Mouse (Mus musculus) limb, embryonic 15.5 days (tissue): ENCODE results near the gene Tspan1. TPM values are rescaled to one million over a fixed set of nuclear protein-coding genes. Genes with fewer than 3 reads are reported as not detected.

ENCODE experiments used
- ATAC-seq: fragments of 200-750 bp; cut with Nextera tagmentation; 2 replicates; pipeline ENCODE4 v1.8.0; 2017; ENCODE audit warnings: low read depth, moderate TSS enrichment; ENCODE audit not compliant: insufficient number of reproducible peaks, low FRiP score, low TSS enrichment
- H3K27ac ChIP-seq: fragments of 300-500 bp; sonication (generic); 2 replicates; pipeline ENCODE4 v1.5.1; 2015; ENCODE audit warnings: moderate library complexity, mild to moderate bottlenecking, inconsistent platforms
- H3K27me3 ChIP-seq: fragments of 300-500 bp; sonication (generic); 2 replicates; pipeline ENCODE4 v1.6.1; 2015; ENCODE audit warnings: inconsistent platforms
- H3K36me3 ChIP-seq: fragments of 300-500 bp; sonication (generic); 2 replicates; pipeline ENCODE4 v1.6.1; 2015; ENCODE audit warnings: inconsistent platforms
- H3K4me1 ChIP-seq: fragments of 300-500 bp; sonication (generic); 2 replicates; pipeline ENCODE4 v1.6.1; 2015; ENCODE audit warnings: inconsistent platforms
- H3K4me2 ChIP-seq: fragments of 300-500 bp; sonication (generic); 2 replicates; pipeline ENCODE4 v1.6.1; 2015; ENCODE audit warnings: mild to moderate bottlenecking, inconsistent platforms
- H3K4me3 ChIP-seq: fragments of 300-500 bp; sonication (generic); 2 replicates; pipeline ENCODE4 v1.5.1; 2015; ENCODE audit warnings: mild to moderate bottlenecking, inconsistent platforms
- H3K9ac ChIP-seq: fragments of 300-500 bp; sonication (generic); 2 replicates; pipeline ENCODE4 v1.6.1; 2015; ENCODE audit warnings: inconsistent platforms
- H3K9me3 ChIP-seq: fragments of 300-500 bp; sonication (generic); 2 replicates; pipeline ENCODE4 v1.6.1; 2016; ENCODE audit warnings: inconsistent platforms
- WGBS: fragments of 180-500 bp; shearing (Covaris S2); methylation state at CpG from one replicate; pipeline ENCODE4 v1.1.7; 2015; 5-methylcytosine and 5-hydroxymethylcytosine counted together
- polyA plus RNA-seq: library from polyadenylated mRNA; unstranded; fragments of >200 nt; fragmentation: Nextera tagmentation; extraction: Ambion mirVana; gene quantifications from 2 replicates; pipeline ENCODE4 v1.2.1, GENCODE M21; 2015

Gene Tspan1
- polyA plus RNA-seq, 1 experiment from 2014 or later: 0.12 TPM

GRCm38 (mm10) chr4:116162142-116162541, 5.3 kb downstream of the Tspan1 start:
- H3K36me3 ChIP-seq: peaks cover 42% of the 10 kb centered on the region
- ATAC-seq: no peak
- no peaks in the 10 kb centered on the region for H3K27me3 ChIP-seq
- H3K9ac ChIP-seq: no peak overlapping the region
- H3K27ac ChIP-seq: no peak overlapping the region
- 78% methylated on average over 4 of the region's 4 CpGs for WGBS
- peaks cover 9% of the 10 kb centered on the region for H3K4me1 ChIP-seq
- no peak overlapping the region for H3K4me2 ChIP-seq
- H3K4me3 ChIP-seq: no peak overlapping the region
- no peaks in the 10 kb centered on the region for H3K9me3 ChIP-seq

GRCm38 (mm10) chr4:116160769-116161168, 6.6 kb downstream of the Tspan1 start:
- H3K4me2 ChIP-seq: no peak overlapping the region
- no peaks in the 10 kb centered on the region for H3K27me3 ChIP-seq
- no peak overlapping the region for H3K27ac ChIP-seq
- H3K4me1 ChIP-seq: peaks cover 4% of the 10 kb centered on the region
- H3K9me3 ChIP-seq: no peaks in the 10 kb centered on the region
- no peak for ATAC-seq
- H3K36me3 ChIP-seq: peaks cover 56% of the 10 kb centered on the region
- 78% methylated on average over 3 of the region's 3 CpGs for WGBS
- H3K4me3 ChIP-seq: no peak overlapping the region
- H3K9ac ChIP-seq: no peak overlapping the region

- Histone ChIP-seq H3K4me1 (no peaks in the 10 kb centered on the region), H3K36me3 (peaks cover 65% of the 10 kb centered on the region), H3K4me3 (no peak overlapping the region), H3K9me3 (no peaks in the 10 kb centered on the region), H3K4me2 (no peak overlapping the region), H3K27me3 (no peaks in the 10 kb centered on the region), H3K27ac (no peak overlapping the region), H3K9ac (no peak overlapping the region)
- 75% methylated on average over 3 of the region's 3 CpGs for WGBS
- ATAC-seq: no peak
Observed at GRCm38 (mm10) chr4:116159912-116160311, 7.5 kb downstream of the Tspan1 start.

- H3K27ac ChIP-seq: no peak overlapping the region
- no peak for ATAC-seq
- WGBS: 69% methylated on average over 2 of the region's 2 CpGs
- no peaks in the 10 kb centered on the region for H3K27me3 ChIP-seq
- H3K9me3 ChIP-seq: no peaks in the 10 kb centered on the region
- H3K4me3 ChIP-seq: no peak overlapping the region
- peaks cover 84% of the 10 kb centered on the region for H3K36me3 ChIP-seq
- H3K4me1 ChIP-seq: no peaks in the 10 kb centered on the region
- no peak overlapping the region for H3K4me2 ChIP-seq
- H3K9ac ChIP-seq: no peak overlapping the region
Observed at GRCm38 (mm10) chr4:116157882-116158281, 9.5 kb downstream of the Tspan1 start.

- Histone ChIP-seq H3K36me3 (peaks cover 61% of the 10 kb centered on the region), H3K4me2 (no peak overlapping the region), H3K4me1 (peaks cover 21% of the 10 kb centered on the region), H3K27ac (no peak overlapping the region), H3K9ac (no peak overlapping the region), H3K4me3 (no peak overlapping the region), H3K9me3 (no peaks in the 10 kb centered on the region), H3K27me3 (no peaks in the 10 kb centered on the region)
- WGBS: 94% methylated on average over 15 of the region's 15 CpGs
- no peak for ATAC-seq
Observed at GRCm38 (mm10) chr4:116152702-116153101, 14.7 kb downstream of the Tspan1 start.

GRCm38 (mm10) chr4:116151238-116151637, 16.2 kb downstream of the Tspan1 start, which contains the start of gene Lurap1:
Gene Lurap1, minus strand, starts transcription at chr4:116151338.
- WGBS: 66% methylated on average over 6 of the region's 6 CpGs
- peak within 1 kb of the TSS; percentile 92 for H3K9ac ChIP-seq
- no peak for ATAC-seq

GRCm38 (mm10) chr4:116150862-116151221, 16.6 kb downstream of the Tspan1 start:
- Histone ChIP-seq H3K4me1 (peaks cover 21% of the 10 kb centered on the region), H3K9ac (peak overlapping the region; percentile 92), H3K4me2 (peak overlapping the region; percentile 67), H3K27ac (peak overlapping the region; percentile 93), H3K9me3 (no peaks in the 10 kb centered on the region), H3K27me3 (no peaks in the 10 kb centered on the region), H3K4me3 (peak overlapping the region; percentile 65), H3K36me3 (peaks cover 42% of the 10 kb centered on the region)
- WGBS: 19% methylated on average over 4 of the region's 4 CpGs
- ATAC-seq: no peak

More at GRCm38 (mm10) chr4:116151238-116151637, 16.2 kb downstream of the Tspan1 start, which contains the start of gene Lurap1:
- Histone ChIP-seq H3K36me3 (peaks cover 46% of the 10 kb centered on the region), H3K4me2 (peak within 1 kb of the TSS; percentile 67), H3K4me1 (peaks cover 21% of the 10 kb centered on the region), H3K27ac (peak within 1 kb of the TSS; percentile 93), H3K9me3 (no peaks in the 10 kb centered on the region), H3K4me3 (peak within 1 kb of the TSS; percentile 65), H3K27me3 (no peaks in the 10 kb centered on the region)

GRCm38 (mm10) chr4:116150156-116150861, 17.1 kb downstream of the Tspan1 start:
- peak overlapping the region; percentile 93 for H3K27ac ChIP-seq
- peak overlapping the region; percentile 67 for H3K4me2 ChIP-seq
- peak; percentile 84 for ATAC-seq
- no peaks in the 10 kb centered on the region for H3K9me3 ChIP-seq
- H3K27me3 ChIP-seq: no peaks in the 10 kb centered on the region
- H3K4me3 ChIP-seq: peak overlapping the region; percentile 65
- H3K9ac ChIP-seq: peak overlapping the region; percentile 92
- WGBS: under 1% methylated on average over 65 of the region's 73 CpGs
- H3K4me1 ChIP-seq: peaks cover 21% of the 10 kb centered on the region
- peaks cover 37% of the 10 kb centered on the region for H3K36me3 ChIP-seq

- 26% methylated on average over 6 of the region's 6 CpGs for WGBS
- ATAC-seq: no peak
- H3K4me3 ChIP-seq: peak overlapping the region; percentile 65
- peaks cover 23% of the 10 kb centered on the region for H3K4me1 ChIP-seq
- peak overlapping the region; percentile 93 for H3K27ac ChIP-seq
- H3K4me2 ChIP-seq: peak overlapping the region; percentile 67
- peak overlapping the region; percentile 92 for H3K9ac ChIP-seq
- H3K27me3 ChIP-seq: no peaks in the 10 kb centered on the region
- H3K9me3 ChIP-seq: no peaks in the 10 kb centered on the region
- H3K36me3 ChIP-seq: peaks cover 31% of the 10 kb centered on the region
Observed at GRCm38 (mm10) chr4:116149812-116150155, 17.6 kb downstream of the Tspan1 start.

GRCm38 (mm10) chr4:116143891-116144717, 23.3 kb downstream of the Tspan1 start:
- Histone ChIP-seq H3K4me1 (peaks cover 16% of the 10 kb centered on the region), H3K9ac (peak overlapping the region; percentile 79)
- WGBS: 1% methylated on average over 46 of the region's 47 CpGs

GRCm38 (mm10) chr4:116143317-116143811, 24.0 kb downstream of the Tspan1 start:
- Histone ChIP-seq H3K27ac (no peak overlapping the region), H3K4me2 (peak overlapping the region; percentile 91), H3K9me3 (no peaks in the 10 kb centered on the region), H3K4me3 (peak overlapping the region; percentile 71), H3K4me1 (peaks cover 16% of the 10 kb centered on the region), H3K27me3 (no peaks in the 10 kb centered on the region), H3K36me3 (no peaks in the 10 kb centered on the region), H3K9ac (0 out of 2 replicates have a peak overlapping the region, but pooled peaks have one; percentile 14)
- WGBS: 3% methylated on average over 7 of the region's 7 CpGs
- ATAC-seq: no peak

More at GRCm38 (mm10) chr4:116143891-116144717, 23.3 kb downstream of the Tspan1 start:
- no peaks in the 10 kb centered on the region for H3K36me3 ChIP-seq
- peak; percentile 35; the same call in 1 of the 2 replicates for ATAC-seq
- no peaks in the 10 kb centered on the region for H3K9me3 ChIP-seq
- no peak overlapping the region; the same call in 1 of the 2 replicates for H3K27ac ChIP-seq
- peak overlapping the region; percentile 91 for H3K4me2 ChIP-seq
- peak overlapping the region; percentile 71 for H3K4me3 ChIP-seq
- H3K27me3 ChIP-seq: no peaks in the 10 kb centered on the region

- WGBS: 86% methylated on average over 7 of the region's 7 CpGs
- ATAC-seq: no peak
Observed at GRCm38 (mm10) chr4:116142269-116142668, 25.1 kb downstream of the Tspan1 start.

More at GRCm38 (mm10) chr4:116142269-116142668, 25.1 kb downstream of the Tspan1 start:
- Histone ChIP-seq H3K27me3 (no peaks in the 10 kb centered on the region), H3K9me3 (no peaks in the 10 kb centered on the region), H3K4me1 (peaks cover 16% of the 10 kb centered on the region), H3K4me2 (no peak overlapping the region), H3K36me3 (0 out of 2 replicates have a peak, but pooled peaks cover 1% of the 10 kb centered on the region), H3K27ac (no peak overlapping the region), H3K4me3 (no peak overlapping the region), H3K9ac (no peak overlapping the region)
